ENCODE assay signal across 8 mouse cellular contexts in the genomic region with DNA sequence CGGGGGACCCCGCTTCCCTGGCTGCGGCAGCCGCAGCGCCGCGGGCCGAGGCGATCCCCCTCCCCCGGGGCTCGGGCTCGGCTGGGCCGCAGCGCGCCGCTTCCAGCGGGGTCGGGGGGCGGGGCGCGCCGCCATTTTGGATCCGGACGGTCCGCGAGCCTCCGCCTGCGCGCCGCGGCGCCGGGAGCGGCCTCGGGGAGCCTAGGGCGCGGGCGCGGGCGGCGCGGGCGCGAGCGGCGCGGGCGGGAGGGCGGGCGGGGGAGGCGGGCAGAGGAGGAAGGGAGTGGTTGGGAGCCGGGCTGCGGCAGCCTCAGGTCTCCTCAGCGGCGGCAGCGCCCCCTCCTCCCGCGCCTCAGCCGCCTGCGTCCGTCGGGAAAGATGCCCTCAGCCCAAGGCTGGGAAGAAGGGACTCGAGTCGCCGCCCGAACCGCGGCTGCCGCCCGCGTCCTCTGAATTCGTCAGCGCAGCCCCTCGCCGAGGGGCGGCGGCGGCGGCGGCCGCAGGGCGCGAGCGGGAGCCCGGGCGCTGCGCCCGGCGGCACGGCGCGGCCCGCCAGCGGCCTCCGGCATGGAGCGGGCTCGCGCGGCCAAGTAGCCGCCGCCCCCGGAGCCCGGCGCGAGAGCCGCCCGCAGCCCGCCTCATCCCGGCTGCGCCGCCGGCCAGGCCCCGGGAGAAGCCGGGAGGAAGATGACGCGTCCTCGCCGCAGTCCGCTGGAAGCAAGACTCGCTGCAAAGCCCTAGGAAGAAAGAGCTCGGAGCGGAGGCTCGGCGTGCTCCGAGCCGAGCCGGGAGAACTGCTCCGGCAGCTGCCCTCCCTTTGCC. TPM values are rescaled to one million over a fixed set of nuclear protein-coding genes. Genes with fewer than 3 reads are reported as not detected.
DNase-seq lines count a peak whose midpoint lies in the region; ATAC-seq lines count a peak whose summit lies in the region.

Gene Cdc42bpa (plus strand): TSS at position 752 of the 822 bp plus-strand sequence.

- H3K4me1 ChIP-seq in hindbrain, embryonic 10.5 days (replicated peaks) = peaks cover 35% of the 10 kb centered on the region
- H3K4me1 ChIP-seq in lung, embryonic 16.5 days (replicated peaks; ENCODE audit: control insufficient read depth, insufficient read depth, low read length) = peaks cover 16% of the 10 kb centered on the region

- peak within 1 kb of the TSS; percentile 92 for H3K9ac ChIP-seq in lung, embryonic 16.5 days (ENCODE audit: low read length)

- H3K4me3 ChIP-seq in hindbrain, embryonic 10.5 days = peak within 1 kb of the TSS; percentile 82
- H3K4me3 ChIP-seq in lung, embryonic 16.5 days (ENCODE audit: low read length) = peak within 1 kb of the TSS; percentile 88

- H3K27ac ChIP-seq in hindbrain, embryonic 10.5 days = peak within 1 kb of the TSS; percentile 97
- H3K27ac ChIP-seq in lung, embryonic 16.5 days (ENCODE audit: low read length) = peak within 1 kb of the TSS; percentile 93

- H3K4me2 ChIP-seq in lung, embryonic 16.5 days (ENCODE audit: low read depth, low read length) = peak within 1 kb of the TSS; percentile 89

- under 1% methylated on average over 123 of the region's 128 CpGs for WGBS in hindbrain, embryonic 10.5 days
- under 1% methylated on average over 81 of the region's 128 CpGs for WGBS in lung, embryonic 16.5 days

- ATAC-seq in lung, embryonic 16.5 days (ENCODE audit: low read depth) = peak; percentile 98

- H3K36me3 ChIP-seq in hindbrain, embryonic 10.5 days = no peaks in the 10 kb centered on the region
- no peaks in the 10 kb centered on the region for H3K36me3 ChIP-seq in lung, embryonic 16.5 days (ENCODE audit: control insufficient read depth, insufficient read depth, low read length)

- H3K9me3 ChIP-seq in hindbrain, embryonic 10.5 days = no peaks in the 10 kb centered on the region
- H3K9me3 ChIP-seq in lung, embryonic 16.5 days (ENCODE audit: control insufficient read depth, low read length) = no peaks in the 10 kb centered on the region

- 0 out of 2 replicates have a peak, but pooled peaks cover 4% of the 10 kb centered on the region for H3K27me3 ChIP-seq in hindbrain, embryonic 10.5 days (ENCODE audit: insufficient read depth, poor library complexity, severe bottlenecking)
- no peaks in the 10 kb centered on the region for H3K27me3 ChIP-seq in lung, embryonic 16.5 days (ENCODE audit: control insufficient read depth, insufficient read depth, low read depth, low read length)

- peak; percentile 93 for DNase-seq in NIH3T3 (ENCODE audit: low read depth)
- DNase-seq in cerebellum, postnatal 10 days = peak; percentile 91 to 93
- DNase-seq in frontal cortex, postnatal 10 days (ENCODE audit: low spot score in 2 of 2) = peak; percentile 50 to 76
- peak; percentile 82 for DNase-seq in hindbrain, embryonic 10.5 days (ENCODE audit: low spot score)
- DNase-seq in layer of hippocampus, adult 9-11 months = peak; percentile 62
- peak; percentile 85 for DNase-seq in ovary, postnatal 36 days (ENCODE audit: low spot score)
- peak; percentile 79 for DNase-seq in thymus, postnatal 14 days

RNA-seq across cellular contexts. Expression of gene Cdc42bpa, which starts in this region (rescaled TPM):
- 11.0 and 13.2 TPM in 2 replicates for polyA plus RNA-seq in hindbrain, embryonic 10.5 days (2016; fragmentation: Nextera tagmentation; extraction: Ambion mirVana)
- 13.6 and 13.7 TPM in 2 replicates for polyA plus RNA-seq in lung, embryonic 16.5 days (2015; fragmentation: Nextera tagmentation; extraction: Ambion mirVana)

Comparison
In these comparisons a context has a peak if more than half of its experiments do, and no peak if none do; other contexts are left out.
1. Peak in every context shown above with its lines: DNase-seq, ATAC-seq, H3K4me3 ChIP-seq and H3K27ac ChIP-seq.